Mouse (Mus musculus) C2C12 (cell line): ENCODE results near the gene Ptbp1.

Experiments
- CEBPB ChIP-seq: IDR thresholded peaks from one replicate; pipeline ENCODE4 v1.6.1; 2011; ENCODE audit warnings: low read depth, mild to moderate bottlenecking, control low read depth, moderate library complexity
- CTCF ChIP-seq: IDR thresholded peaks from one replicate; pipeline ENCODE4 v1.5.1; 2011; ENCODE audit not compliant: control insufficient read depth, insufficient read depth, insufficient read length
- FOSL1 ChIP-seq: IDR thresholded peaks from one replicate; pipeline ENCODE4 v1.8.0; 2011; ENCODE audit warnings: mild to moderate bottlenecking, low read length; ENCODE audit not compliant: poor library complexity, insufficient read depth, severe bottlenecking
- MAX ChIP-seq: IDR thresholded peaks from one replicate; pipeline ENCODE4 v1.6.1; 2011; ENCODE audit warnings: mild to moderate bottlenecking, control low read depth
- MYOD1 ChIP-seq: IDR thresholded peaks from one replicate; pipeline ENCODE4 v1.6.1; 2011; ENCODE audit warnings: low read depth; ENCODE audit not compliant: control insufficient read depth, insufficient read length
- MYOG ChIP-seq: IDR thresholded peaks from one replicate; pipeline ENCODE4 v1.6.1; 2011; ENCODE audit not compliant: control insufficient read depth, insufficient read length; ENCODE audit errors: extremely low read depth
- USF1 ChIP-seq: IDR thresholded peaks from one replicate; pipeline ENCODE4 v1.6.1; 2011; ENCODE audit warnings: low read depth, mild to moderate bottlenecking, control low read depth, moderate library complexity

GRCm38 (mm10) chr10:79897316-79898245 is 43.4 kb downstream of the Ptbp1 start:
- TF ChIP-seq MYOG (no peak), CTCF (no peak), MAX (no peak), FOSL1 (no peak), MYOD1 (no peak), USF1 (no peak), CEBPB (no peak)
